Mouse (Mus musculus) kidney, adult 9 months (tissue): ENCODE measurements at regions not wholly inside any gene's neighbourhood (a gene's known extent, or its start where the extent isn't known, plus 50 kb on each side); places are given as distances from the start of the nearest gene placed in this dataset.
A peak's percentile ranks its signal among the peaks of the same experiment; 100 is the strongest.

Experiments
- DNase-seq: peaks from one replicate; pipeline ENCODE4 v3.0.0; 2022

DNA sequence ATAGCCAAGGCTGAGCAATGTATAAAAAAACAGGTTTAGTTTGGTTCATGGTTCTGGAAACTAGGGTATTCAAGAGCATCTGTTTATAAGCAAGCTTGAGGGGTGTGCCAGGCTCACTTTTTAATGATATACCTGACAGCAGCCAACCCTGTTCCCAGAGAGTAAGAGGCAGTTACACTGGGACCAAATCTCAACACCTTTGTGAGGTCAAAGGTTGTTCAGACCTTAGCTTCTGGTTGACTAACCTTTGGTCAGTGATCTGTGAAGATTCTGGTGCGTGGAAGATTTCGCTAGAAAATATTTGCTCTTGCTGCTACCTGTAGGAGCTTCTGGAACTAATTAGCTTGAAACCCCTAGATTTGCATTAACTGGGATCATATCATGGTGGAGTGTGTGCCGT is 140.8 kb downstream of the Bod1 start:
- DNase-seq, result peak; percentile 71

DNA sequence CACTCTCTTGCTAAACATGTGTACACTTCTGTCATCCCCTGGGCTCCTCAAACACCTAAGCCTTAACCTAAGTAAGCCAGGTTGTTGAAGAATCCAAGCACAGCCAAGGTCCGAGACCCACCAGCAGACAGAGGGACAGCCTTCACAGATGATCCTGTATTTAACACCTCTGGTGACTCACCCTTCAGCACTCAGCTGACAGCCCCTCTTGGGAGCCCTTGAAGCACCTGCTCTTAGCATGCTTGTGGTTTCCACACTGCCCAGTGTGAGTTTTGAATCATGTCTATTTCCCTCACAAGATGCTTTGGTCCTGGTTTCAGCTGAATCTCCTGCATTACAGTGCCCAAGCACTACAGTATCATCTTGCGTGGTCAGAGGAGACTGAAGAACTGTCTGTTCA is 142.0 kb downstream of the Bod1 start:
- DNase-seq, result no peak

DNA sequence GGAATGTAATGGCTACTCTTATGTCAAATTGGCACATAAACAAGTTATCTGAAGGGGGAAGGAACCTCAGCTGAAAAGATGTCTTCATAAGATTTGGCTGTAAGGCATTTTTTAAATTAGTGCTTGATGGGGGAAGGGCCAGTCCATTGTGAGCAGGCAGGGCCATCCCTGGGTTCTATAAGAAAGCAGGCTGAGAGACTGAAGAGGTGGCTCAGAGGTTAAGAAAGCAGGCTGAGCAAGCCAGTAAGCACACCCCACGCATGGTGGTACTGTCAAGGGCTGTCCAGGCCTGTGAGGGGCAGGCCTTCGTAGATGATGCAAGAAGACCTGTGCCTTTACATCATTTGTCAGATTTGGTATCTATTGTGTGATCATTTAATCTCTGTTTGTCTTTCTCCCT is 147.0 kb downstream of the Bod1 start:
- DNase-seq, result no peak

DNA sequence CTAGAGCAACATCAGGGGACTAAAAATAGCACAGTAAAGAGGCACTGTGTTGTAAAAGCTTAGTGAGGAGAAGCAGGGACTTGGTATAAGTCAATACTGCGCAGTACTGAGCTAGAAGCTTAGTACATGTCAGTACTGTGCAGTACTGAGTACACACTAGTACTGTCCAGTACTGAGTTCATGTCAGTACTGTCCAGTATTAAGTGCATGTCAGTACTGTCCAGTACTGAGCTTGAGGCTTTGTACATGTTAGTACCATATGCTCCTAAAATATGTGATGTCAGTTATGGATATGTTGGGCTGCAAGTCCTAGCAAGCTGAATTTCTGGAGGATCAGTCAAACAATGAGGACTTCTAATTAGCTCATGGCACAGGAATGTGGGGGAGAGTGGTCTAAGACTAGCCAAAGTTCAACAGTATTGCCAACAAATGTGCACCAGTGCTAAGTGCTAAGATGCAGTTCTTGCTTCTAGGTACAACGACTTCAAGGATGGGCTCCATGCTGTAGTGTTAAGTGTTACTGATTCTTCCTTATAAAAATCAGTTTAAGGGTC is 147.5 kb downstream of the Bod1 start:
- DNase-seq, result no peak

DNA sequence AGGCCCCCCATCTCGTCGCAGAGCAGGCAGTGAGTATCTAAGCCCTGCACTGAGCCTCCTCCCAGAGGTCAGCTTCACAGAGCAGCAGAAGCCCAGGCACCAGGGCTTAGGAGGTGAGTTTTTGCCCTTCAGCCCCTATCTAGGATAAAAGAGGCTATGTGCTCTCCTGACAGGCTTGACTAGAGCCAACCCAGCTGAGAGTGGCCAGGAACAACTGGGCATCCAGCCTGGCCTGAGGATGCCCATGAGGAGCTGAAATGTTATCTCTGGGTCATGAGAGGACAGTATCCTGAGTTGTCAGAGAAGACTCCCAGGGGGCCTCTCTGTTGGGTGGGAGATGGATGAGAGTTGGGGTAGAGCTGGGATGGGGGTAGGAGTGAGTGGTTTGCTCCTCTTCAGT is 149.6 kb downstream of the Bod1 start:
- no peak for DNase-seq

DNA sequence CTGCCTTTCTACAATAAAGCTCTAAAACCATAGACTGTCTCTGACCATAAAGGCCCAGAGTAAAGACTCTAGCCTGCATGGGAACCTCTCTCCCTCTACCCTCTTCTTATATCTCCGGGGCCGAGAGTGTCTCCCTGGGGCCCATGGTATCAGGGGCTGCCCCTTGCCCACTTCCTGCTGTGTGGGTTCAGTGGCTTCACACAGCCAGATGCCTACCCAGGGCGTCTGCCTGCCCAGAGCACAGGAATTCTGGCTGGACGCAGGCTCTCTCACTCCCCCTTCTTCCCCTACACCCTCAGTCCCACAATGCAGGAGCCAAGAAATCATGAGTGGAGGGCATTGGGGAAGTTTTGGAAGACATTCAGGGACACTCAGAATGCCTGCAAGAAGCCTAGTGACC is 150.8 kb downstream of the Bod1 start:
- no peak for DNase-seq

DNA sequence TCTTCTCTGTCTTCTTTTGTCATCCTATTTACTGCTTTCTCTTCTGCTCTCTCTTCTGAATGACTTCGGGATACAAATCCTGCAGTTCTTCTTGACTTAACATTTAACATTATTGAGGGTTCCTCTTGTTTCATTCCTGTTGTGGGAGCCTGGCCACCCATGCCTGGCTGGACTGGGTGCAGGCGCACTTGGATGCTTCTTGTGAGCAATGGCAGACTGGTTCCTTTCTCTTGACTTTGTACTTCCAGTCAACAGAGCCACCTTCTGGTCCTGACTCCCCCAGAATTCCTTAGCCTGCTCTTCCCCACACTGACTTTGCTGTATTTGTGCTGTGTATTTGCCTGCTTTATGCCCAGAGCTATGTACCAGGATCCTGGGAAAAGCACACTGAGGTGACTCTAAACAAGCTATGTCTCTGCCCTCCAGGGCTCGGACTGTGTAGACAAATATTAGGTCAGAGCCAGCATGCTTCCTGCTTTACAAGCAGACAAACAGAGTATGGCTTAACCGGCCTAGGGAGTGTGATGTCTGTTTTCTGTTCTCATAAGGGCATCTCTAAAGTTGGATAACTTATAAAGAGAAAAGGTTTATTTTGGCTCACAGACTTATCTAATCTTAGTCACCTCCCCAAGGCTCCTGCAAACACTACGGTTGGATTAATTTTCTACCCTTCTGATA is 133.5 kb upstream of the Stc2 start:
- DNase-seq, result no peak

DNA sequence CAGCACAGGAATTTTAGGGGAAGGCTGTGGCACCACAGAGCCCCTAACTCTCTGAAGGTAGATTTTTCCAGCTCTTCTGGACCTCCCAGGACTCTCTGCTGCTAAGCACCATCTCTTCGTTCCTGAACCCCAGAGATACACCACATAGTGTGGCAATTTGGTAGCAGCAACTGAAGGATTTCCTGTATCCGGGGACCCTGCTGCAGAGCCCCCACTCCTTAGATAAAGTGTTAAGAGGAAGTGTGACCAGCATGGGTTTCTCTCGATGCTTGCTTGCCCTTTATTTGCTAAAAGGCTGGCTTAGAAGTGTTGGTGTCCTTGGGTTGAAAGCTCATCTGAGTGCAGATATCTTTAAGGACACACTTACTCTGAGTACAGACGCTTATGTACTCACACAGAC is 115.6 kb upstream of the Stc2 start:
- no peak for DNase-seq

DNA sequence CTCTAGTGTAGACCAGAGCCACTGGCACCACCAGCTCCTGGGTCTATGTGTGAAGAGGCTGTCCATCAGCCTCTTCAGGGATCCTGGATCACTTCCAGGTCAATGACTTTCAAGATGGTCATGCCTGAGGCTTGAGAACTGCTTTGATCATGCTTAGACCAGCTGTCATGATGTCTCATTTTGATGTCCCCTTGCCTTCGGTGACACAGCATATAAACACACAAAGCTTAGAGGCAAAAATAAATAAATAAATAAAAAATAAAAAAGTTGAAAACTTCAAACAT is 111.1 kb upstream of the Stc2 start:
- no peak for DNase-seq

DNA sequence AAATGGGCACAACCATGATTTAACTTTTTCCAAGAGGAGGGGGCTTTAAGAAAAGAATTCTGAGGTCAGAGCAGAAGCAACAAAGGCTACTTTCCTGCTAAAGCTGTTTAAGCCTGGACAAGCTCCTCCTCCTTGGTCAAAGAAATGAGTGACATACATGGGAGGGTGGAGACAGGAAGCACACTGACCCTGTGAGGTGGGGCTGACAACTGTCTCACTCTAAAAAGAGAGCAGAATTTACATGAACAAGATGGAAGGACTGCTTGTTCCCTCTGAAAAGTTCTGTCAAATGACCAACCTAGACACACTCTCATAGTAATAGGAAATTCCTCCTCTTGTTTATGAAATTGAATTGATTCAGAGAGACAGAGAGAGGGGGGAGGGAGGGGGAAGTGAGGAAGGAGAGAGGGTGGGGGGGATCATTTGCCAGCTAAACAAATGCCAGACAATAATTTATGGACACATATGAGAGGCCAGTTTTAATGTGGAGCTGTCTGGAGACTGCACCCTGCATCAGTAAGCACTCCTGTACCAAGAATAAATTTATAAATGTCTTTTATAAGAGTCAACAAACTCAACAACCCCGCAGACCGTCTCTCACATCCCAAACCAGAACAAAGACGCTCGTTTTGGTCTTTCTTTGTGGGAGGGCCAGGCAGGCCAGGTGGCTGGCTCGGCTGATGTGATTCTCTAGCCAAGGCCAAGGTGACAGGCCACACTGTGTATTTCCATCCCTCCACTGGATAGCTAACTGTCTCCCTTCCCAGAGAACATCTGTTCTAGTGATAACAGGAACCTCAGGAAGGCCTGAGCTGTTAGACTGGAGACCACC is 110.6 kb upstream of the Stc2 start:
- no peak for DNase-seq

DNA sequence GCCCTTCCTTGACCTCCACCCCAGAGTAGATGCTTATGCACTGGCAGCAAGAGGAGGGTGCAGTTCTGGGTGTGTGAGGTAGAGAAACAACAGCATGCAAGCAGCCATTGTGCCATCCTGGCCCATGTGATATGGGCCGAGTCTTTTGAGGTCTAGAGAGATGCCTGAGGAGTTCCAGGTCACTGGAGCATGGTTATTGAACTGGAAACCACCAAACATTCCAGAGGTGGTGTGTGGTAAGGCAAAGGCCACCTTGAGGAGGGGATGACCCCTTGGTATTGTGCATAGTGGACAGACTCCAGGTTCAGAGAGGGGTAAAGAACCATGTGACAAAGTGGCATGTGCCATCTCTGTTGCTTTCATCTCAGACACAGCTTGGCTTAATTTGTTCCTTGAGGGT is 107.9 kb upstream of the Stc2 start:
- peak; percentile 80 for DNase-seq

DNA sequence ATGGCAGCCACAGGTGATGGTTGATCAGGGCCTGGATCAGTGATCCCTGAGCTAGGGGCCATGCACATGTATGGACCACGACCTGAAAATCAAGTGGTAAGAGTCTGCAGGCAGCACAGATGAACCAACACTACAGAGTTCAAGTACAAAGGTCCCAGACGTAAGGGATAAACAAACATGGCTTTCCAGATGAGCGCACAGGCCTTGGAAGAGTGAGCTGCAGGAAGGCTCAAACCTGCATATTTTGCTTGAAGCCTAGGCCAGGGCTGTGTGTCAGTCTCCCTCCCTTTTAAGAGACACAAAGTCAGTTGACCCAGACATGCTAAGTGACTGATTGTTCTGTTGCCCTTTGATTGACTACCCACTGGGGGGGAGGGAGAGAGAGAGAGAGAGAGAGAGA is 107.2 kb upstream of the Stc2 start:
- peak; percentile 71 for DNase-seq

DNA sequence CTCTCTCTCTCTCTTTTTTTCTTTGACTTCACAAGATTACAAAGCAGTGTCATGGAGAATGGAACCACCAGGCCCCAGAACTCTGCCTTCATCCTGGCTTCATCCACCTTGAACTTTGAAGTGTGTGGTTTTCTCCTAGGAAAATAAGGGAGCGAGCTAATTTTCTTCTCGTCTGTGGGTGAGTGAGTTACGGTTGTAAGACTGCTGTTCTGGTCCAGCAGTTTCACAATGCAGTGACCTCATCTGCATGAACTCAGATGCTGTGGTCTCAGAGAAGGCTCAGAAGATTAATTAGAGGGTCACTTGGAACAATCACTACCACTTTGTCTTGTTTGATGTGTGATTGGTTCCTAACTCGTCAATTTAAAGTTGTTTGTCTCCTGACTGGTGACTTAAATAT is 103.1 kb upstream of the Stc2 start:
- DNase-seq, result peak; percentile 41

DNA sequence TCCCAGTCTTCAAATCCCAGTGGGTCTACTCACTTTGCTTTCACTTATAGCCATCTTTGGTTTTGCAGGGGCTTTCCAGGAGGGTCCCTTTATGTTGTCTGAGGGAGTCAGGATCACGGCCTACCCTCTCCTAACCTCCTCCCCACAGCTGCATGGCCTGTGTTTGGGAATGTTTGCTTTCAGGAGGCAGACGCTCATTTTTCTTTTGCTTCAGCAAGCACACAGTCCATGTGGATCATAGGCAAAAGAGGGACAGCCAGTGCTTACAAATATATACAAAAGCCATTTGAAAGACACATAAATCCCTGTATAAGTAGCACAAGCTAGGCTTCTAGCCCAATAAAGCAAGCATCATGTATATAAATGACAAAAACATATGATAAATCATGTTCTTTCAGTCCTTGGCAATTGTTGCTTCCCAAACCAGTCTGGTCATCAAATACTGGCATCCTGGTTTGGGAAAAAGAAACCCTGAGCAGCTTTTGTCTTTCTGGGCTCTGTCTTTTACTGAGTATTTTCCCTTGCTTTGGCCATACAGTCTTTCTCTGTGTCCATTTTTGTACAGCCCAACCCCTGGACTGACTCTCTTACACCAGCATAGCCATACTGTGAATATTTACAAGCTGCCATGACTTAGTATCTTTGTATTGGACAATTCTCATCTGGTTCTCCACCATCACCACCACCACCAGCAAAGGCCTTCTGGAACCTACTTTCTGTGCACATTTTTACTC is 101.0 kb upstream of the Stc2 start:
- DNase-seq, result no peak

DNA sequence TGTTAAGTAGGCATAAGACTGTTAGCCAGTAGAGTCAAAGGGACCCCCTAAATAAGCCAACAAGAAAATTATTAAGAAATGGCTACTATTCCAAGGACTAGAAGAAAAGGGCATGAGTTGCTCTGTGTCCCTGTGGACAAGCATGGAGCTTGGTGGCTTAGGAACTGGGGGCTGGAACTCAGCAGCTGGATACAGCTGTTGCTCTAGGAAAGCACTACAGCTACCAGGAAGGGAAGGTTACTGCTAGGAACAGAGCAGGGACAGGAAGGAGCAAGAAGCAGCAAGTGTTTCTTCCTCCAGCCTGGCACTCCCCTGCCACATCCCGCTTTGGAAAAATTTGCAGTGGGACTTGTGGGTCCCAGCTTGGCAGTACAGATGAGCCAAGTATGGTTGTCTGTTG is 95.0 kb upstream of the Stc2 start:
- DNase-seq, result peak; percentile 22

DNA sequence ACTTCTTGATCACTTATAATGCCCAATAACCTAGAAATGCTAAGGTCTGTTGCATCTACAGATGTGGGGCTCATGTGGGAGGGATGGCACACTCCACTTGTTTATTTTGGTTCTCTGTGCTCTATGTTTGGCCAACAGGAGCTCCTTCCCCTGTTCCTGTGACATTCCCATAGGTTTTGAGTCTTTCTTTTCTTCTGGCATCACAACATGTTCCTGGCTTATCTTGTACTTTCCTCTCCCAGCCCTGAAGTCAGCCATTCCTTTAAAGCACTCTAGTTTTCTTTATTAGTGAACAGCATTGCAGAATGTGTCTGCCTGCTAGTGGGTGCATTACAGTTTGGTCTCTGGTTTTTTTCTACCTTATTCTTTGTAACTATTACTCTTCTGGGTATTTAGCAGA is 92.6 kb upstream of the Stc2 start:
- DNase-seq, result no peak

DNA sequence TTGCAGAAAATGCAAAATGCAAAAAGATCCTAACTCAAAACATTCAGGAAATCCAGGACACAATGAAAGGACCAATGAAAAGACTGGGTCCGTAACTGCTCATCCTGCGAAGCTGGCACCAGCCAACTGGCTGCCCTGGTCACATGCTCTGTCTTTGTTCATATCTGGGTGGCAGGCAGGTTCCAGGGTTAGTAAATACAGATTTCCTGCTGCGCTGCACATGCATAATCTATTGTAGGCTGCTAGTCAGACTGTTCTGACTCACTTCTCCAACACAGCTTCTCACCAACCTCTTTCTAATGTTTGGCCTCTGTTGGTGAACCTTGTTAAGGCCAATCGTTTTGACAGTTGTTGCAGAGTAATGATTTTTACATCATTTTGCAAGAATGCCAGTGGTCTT is 92.0 kb upstream of the Stc2 start:
- DNase-seq, result no peak

DNA sequence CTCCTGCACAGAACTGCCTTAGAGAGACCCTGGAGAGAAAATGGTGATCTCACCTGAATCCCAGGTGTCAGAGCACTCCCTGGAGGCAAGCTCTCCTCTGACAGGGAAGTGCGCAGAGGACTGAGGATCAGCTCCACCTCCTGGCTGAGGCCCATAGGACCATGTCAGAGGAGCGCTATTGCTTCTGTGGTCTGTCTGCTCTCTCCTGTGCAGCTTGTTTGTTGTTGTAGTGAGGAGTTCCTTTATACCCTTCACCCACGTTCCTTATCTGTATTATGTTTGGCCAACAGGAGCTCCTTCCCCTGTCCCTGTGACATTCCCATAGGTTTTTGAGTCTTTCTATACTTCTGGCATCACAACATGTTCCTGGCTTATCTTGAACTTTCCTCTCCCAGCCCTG is 91.5 kb upstream of the Stc2 start:
- no peak for DNase-seq

DNA sequence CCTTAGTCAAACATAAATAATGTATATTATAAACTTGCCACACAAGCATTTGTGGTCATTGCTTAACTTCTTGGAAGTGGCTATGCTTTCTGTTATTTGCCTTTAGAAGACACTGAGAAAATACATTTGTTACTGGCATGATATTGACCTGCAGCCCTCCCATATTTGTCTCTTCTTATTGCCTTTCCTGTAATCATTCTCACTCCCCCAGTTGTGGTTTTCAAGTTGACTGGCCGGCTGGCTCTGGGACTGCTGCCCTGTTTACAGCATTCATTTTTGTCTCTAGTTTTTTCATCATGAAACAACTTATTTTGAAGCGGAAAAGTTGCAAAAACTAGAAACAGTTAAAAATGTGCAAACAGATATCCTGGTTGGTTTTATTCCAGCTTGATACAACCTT is 57.5 kb upstream of the Stc2 start:
- DNase-seq, result no peak
